Mouse (Mus musculus) erythroblast, embryonic 14.5 days (primary cell): ENCODE data around the gene Ren1. TPM values are rescaled to one million over a fixed set of nuclear protein-coding genes. Genes with fewer than 3 reads are reported as not detected.

Experiments
- H3K27me3 ChIP-seq: 2 replicates; pipeline ENCODE4 v1.6.1; 2012; ENCODE audit warnings: inconsistent platforms; ENCODE audit not compliant: control insufficient read depth
- H3K36me3 ChIP-seq: 2 replicates; pipeline ENCODE4 v1.6.1; 2012; ENCODE audit warnings: mild to moderate bottlenecking, inconsistent platforms; ENCODE audit not compliant: control insufficient read depth
- H3K4me1 ChIP-seq: 2 replicates; pipeline ENCODE4 v1.6.1; 2012; ENCODE audit warnings: inconsistent platforms; ENCODE audit not compliant: control insufficient read depth
- H3K4me3 ChIP-seq: replicated peaks from 2 replicates; pipeline ENCODE3; 2012; ENCODE audit warnings: moderate library complexity, mild to moderate bottlenecking, inconsistent platforms
- H3K9me3 ChIP-seq: 2 replicates; pipeline ENCODE4 v1.6.1; 2012; ENCODE audit warnings: low read length, inconsistent platforms, mixed read lengths; ENCODE audit not compliant: control insufficient read depth
- GATA1 ChIP-seq: IDR thresholded peaks from 2 replicates; pipeline ENCODE4 v1.6.1; 2012; ENCODE audit warnings: low read length, inconsistent platforms, mixed read lengths
- TAL1 ChIP-seq: IDR thresholded peaks from 3 replicates; pipeline ENCODE4 v1.6.1; 2012; ENCODE audit warnings: low read length, inconsistent platforms, mixed read lengths
- polyA plus RNA-seq: library from polyadenylated mRNA; stranded (reverse); fragments of >175 nt; gene quantifications from 2 replicates; pipeline ENCODE4 v1.2.3, GENCODE M21; 2012

Gene Ren1
- polyA plus RNA-seq = not detected in 2 replicates

DNA sequence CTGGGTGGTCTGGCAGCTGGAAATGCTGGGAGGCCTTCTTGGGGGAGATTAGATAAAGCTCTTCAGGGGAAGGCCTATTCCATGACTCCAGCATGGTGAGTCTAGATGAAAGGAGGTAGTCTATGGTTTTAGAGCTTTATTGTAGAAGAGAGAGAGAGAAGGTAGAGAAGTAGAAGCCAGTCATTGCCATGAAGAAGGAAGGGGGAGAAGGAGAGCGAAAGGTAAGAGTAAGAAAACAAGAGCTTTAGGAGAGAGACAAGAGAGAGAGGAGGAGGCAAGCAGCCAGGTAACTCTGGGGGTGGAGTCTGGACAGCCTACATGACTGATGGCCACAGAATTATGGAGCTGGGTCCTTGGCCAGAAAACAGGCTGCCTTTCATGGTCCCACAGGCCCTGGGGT, at the start of gene Ren1:
Ren1 (plus strand) TSS at position 301 of the 400 bp plus-strand sequence.
- TF ChIP-seq GATA1 (no peak), TAL1 (no peak)
- Histone ChIP-seq H3K36me3 (no peaks in the 10 kb centered on the region), H3K4me3 (no peak within 1 kb of the TSS), H3K9me3 (no peaks in the 10 kb centered on the region), H3K4me1 (no peaks in the 10 kb centered on the region), H3K27me3 (peaks cover 6% of the 10 kb centered on the region)

DNA sequence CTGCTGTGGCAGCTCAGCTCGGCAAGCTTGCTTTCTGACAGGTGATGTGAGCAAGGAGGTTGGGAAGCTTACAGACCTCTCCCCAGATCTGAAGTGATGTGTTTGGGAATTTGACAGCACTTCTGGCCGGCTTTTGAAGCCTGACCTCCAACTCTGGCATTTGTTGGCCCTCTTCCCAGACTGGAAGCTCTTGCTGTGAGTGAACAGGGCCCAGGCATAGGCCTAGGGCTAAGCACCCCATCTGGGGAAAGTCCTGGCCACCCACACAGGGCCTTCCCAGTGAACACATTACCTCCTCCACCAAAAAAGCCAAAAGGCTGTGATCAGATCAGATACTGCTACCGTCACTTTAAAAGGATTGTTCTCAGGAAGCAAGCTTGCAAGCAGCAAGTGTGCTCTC, 47.8 kb upstream of the Ren1 start:
- Histone ChIP-seq H3K36me3 (no peaks in the 10 kb centered on the region; the same call in 1 of the 2 replicates), H3K4me1 (no peaks in the 10 kb centered on the region), H3K9me3 (peaks cover 4% of the 10 kb centered on the region; the same call in 1 of the 2 replicates), H3K4me3 (no peak overlapping the region), H3K27me3 (no peaks in the 10 kb centered on the region)
- no peak for TF ChIP-seq TAL1
- no peak for TF ChIP-seq GATA1

DNA sequence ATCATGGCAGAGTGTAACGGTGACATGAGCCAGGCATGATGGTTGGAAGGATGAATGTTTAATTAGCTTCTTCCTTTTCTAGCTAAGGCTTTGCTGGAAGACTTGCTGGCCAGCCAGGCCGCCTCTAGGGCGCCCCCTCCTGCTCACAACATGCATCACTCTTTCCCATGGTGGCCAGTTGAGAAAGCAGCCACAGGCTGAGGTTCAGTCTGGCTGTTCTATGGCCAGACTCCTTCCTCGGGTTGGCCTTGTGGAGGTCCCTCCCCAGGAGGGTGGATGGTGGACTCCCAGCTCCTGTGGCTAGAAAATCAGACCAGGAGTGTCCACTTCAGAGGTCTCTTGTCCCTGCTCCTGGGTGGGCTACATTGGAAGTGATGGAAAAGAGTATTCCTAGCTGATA, 43.5 kb upstream of the Ren1 start:
- peaks cover 4% of the 10 kb centered on the region; the same call in 1 of the 2 replicates for H3K9me3 ChIP-seq
- H3K36me3 ChIP-seq = no peaks in the 10 kb centered on the region
- TF ChIP-seq TAL1 (no peak), GATA1 (no peak)
- H3K4me3 ChIP-seq = no peak overlapping the region
- H3K27me3 ChIP-seq = no peaks in the 10 kb centered on the region
- no peaks in the 10 kb centered on the region for H3K4me1 ChIP-seq

DNA sequence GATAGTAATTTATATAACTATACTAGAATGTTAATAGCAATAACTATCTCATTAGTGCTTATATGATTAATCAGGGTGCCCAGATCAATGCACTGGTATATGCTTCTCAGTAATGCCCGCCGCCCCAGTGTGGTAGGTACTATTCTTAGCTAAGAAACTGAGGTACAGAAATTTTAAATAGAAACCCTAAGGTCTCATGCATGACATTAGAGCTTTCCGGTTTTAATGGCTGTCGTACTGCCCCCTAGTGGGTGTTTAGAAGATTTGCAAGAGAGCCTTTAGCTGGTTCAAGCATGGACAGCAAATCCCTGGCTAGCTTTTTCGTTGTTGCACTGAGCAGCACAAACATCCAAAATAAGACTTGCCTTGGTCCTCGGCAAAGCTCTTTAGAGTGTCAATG, 43.0 kb upstream of the Ren1 start:
- Histone ChIP-seq H3K9me3 (peaks cover 4% of the 10 kb centered on the region; the same call in 1 of the 2 replicates), H3K4me3 (no peak overlapping the region), H3K36me3 (no peaks in the 10 kb centered on the region), H3K4me1 (no peaks in the 10 kb centered on the region; the same call in 1 of the 2 replicates), H3K27me3 (no peaks in the 10 kb centered on the region)
- TF ChIP-seq GATA1 (no peak), TAL1 (no peak)

DNA sequence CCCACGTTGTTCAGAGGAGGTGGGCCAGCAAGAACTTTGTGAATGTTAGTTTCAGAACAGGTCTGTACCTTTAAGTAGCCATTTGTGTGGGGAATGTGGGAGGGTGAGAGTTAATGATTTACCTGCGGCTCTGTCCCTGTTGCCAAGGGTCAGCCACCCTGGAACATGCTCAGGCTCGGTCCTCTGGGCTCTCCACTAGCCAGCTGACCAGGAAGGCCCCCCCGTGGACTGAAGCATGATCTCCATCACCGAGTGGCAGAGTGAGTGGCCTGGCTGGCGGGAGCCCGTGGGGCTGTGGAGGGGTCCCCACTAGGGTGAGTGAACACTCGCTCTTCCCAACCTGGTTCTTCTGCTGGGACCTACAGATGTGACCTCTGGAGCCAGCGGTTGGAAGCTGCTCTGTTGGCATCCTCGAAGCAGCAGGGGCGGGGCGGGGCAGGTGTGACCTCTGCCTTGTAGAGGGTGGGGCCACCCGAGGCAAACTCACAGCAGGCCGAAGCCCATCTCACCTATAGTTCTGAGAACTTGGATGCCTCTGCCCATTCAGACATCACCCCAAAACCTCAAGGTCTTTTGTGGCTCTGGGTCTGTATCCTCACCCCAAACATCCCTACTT, 40.5 kb upstream of the Ren1 start, which contains the start of gene Golt1a:
Golt1a (plus strand) TSS at position 149 of the 616 bp plus-strand sequence.
- H3K4me1 ChIP-seq = no peaks in the 10 kb centered on the region; the same call in 1 of the 2 replicates
- no peaks in the 10 kb centered on the region; the same call in 1 of the 2 replicates for H3K27me3 ChIP-seq
- TF ChIP-seq TAL1 (no peak), GATA1 (no peak)
- peak within 1 kb of the TSS; percentile 10 for H3K4me3 ChIP-seq
- peaks cover 4% of the 10 kb centered on the region; the same call in 1 of the 2 replicates for H3K9me3 ChIP-seq
- no peaks in the 10 kb centered on the region for H3K36me3 ChIP-seq

DNA sequence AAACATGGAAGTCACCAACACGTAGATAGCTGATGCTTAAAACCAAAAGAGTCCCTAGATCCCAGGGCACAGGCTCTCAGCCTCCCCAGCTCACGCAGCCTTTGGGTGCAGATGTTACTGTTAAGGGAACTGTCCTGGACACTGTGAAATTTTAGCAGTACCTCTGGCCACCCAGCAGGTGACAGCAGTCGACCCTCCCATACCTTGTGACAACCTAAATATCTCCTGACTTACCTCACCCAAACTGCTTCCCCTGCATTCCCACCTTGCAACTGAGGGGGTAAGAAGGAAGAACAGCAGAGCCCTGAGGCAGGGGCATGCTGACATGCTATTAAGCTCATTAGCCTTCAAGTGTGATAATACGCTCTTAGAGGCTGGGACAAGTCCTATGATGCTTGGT, 39.1 kb upstream of the Ren1 start:
- Histone ChIP-seq H3K9me3 (no peaks in the 10 kb centered on the region), H3K4me1 (no peaks in the 10 kb centered on the region; the same call in 1 of the 2 replicates), H3K27me3 (no peaks in the 10 kb centered on the region; the same call in 1 of the 2 replicates), H3K4me3 (no peak overlapping the region), H3K36me3 (no peaks in the 10 kb centered on the region)
- TF ChIP-seq TAL1 (no peak), GATA1 (no peak)

DNA sequence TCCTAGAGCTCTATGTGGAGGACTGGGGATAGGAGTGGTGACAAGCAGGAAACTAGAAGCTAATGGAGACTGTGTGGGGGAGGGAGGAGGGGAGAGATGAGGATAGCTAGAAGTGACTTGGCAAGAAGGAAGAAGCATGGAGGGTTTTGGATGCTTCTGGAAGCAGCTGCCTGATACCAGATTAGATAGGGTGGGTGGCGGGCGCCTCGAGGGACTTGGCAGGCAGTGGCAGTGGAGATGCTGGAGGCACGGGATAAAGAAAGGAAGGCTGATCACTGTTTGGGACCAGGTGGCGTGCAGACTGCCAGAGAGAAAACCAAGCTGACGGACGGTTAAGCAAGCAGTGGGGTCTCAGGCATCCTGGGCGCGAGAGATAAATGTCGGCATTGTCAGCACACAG, 38.4 kb upstream of the Ren1 start:
- Histone ChIP-seq H3K36me3 (no peaks in the 10 kb centered on the region), H3K9me3 (no peaks in the 10 kb centered on the region), H3K4me3 (no peak overlapping the region), H3K4me1 (no peaks in the 10 kb centered on the region; the same call in 1 of the 2 replicates), H3K27me3 (no peaks in the 10 kb centered on the region; the same call in 1 of the 2 replicates)
- TF ChIP-seq GATA1 (no peak), TAL1 (no peak)

DNA sequence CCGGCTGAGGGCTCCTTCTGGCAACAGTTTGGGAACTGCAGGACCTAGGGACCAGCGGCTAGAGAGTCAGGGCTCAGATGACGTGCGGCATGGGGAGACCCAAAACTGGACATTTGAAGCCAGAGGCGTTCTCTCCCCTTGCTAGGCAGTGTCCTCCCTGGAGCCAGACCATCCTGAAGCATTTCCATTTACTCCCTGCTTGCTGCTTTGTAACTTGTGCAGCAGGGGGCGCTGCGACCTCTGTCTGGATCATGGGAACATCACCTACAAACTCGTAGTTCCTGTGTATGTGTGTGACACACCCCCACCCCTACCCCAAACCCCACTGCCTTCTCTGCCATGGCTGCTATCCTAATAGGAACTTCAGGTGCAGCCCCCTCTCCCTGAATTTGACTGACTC, 35.9 kb upstream of the Ren1 start:
- H3K4me1 ChIP-seq = no peaks in the 10 kb centered on the region; the same call in 1 of the 2 replicates
- peaks cover 12% of the 10 kb centered on the region for H3K9me3 ChIP-seq
- no peaks in the 10 kb centered on the region; the same call in 1 of the 2 replicates for H3K27me3 ChIP-seq
- H3K4me3 ChIP-seq = no peak overlapping the region
- TF ChIP-seq TAL1 (no peak), GATA1 (no peak)
- no peaks in the 10 kb centered on the region for H3K36me3 ChIP-seq

DNA sequence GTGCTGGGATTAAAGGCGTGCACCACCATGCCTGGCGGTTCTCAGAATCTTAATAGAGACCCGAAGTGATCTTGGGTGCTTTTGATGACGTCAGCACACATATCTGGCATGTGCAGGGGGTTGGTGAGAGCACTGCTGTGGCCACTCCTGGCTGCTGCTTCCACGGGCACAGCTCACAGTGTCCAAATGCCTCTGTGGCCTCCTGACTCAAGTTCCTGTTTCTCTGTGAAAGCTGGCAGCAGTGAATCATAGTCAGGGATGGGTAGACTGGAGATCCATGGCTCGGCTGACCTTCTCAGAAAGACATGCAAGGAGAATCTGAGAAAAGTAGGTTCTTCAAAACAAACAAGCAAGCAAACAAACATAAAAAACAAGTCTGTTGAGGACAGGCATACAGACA, 34.5 kb upstream of the Ren1 start:
- H3K4me1 ChIP-seq = no peaks in the 10 kb centered on the region; the same call in 1 of the 2 replicates
- no peak for TF ChIP-seq TAL1
- no peak for TF ChIP-seq GATA1
- H3K27me3 ChIP-seq = no peaks in the 10 kb centered on the region; the same call in 1 of the 2 replicates
- peaks cover 18% of the 10 kb centered on the region for H3K9me3 ChIP-seq
- H3K36me3 ChIP-seq = no peaks in the 10 kb centered on the region; the same call in 1 of the 2 replicates
- H3K4me3 ChIP-seq = no peak overlapping the region
